Mouse (Mus musculus): ENCODE measurements around the gene G3bp1. TPM values are rescaled to one million over a fixed set of nuclear protein-coding genes. Genes with fewer than 3 reads are reported as not detected.

Gene G3bp1
- total RNA-seq (2014; rRNA removed) (49.0 and 50.4 TPM in 2 replicates), polyA plus RNA-seq (2015; fragmentation: Nextera tagmentation; extraction: Ambion mirVana) (72.0 and 77.7 TPM in 2 replicates)

- Histone ChIP-seq H3K27me3 (ENCODE audit: insufficient read depth, low read length) (no peaks in the 10 kb centered on the region), H3K4me3 (ENCODE audit: low read length) (peak within 1 kb of the TSS; percentile 89), H3K36me3 (ENCODE audit: insufficient read depth, low read length) (no peaks in the 10 kb centered on the region), H3K4me1 (ENCODE audit: insufficient read depth, low read length) (peaks cover 13% of the 10 kb centered on the region), H3K9me3 (ENCODE audit: low read length) (no peaks in the 10 kb centered on the region), H3K4me2 (ENCODE audit: low read depth, low read length) (peak within 1 kb of the TSS; percentile 90), H3K9ac (replicated peaks; ENCODE audit: low read length) (peak within 1 kb of the TSS; percentile 97), H3K27ac (peak within 1 kb of the TSS; percentile 95)
- DNase-seq (ENCODE audit: low spot score), result peak; percentile 99
- TF ChIP-seq CTCF (IDR thresholded peaks at IDR 0.05; ENCODE audit: low read depth), result peak; percentile 58
- WGBS, result under 1% methylated on average over 49 of the region's 57 CpGs
- ATAC-seq, result peak; percentile 98
Observed at GRCm38 (mm10) chr11:55469048-55469843, at the start of gene G3bp1. TSS of gene G3bp1 (plus strand) at chr11:55469685.

GRCm38 (mm10) chr11:55422978-55423377 is 46.5 kb upstream of the G3bp1 start, which contains the start of gene Sparc:
TSS of gene Sparc (minus strand) at chr11:55423183.
- no peak for TF ChIP-seq CTCF (IDR thresholded peaks at IDR 0.05; ENCODE audit: low read depth)
- 100% methylated on average over 1 of the region's 1 CpGs for WGBS
- peaks cover 12% of the 10 kb centered on the region; the same call in 1 of the 2 replicates for H3K4me1 ChIP-seq (ENCODE audit: insufficient read depth, low read length)
- H3K9me3 ChIP-seq (ENCODE audit: low read length), result no peaks in the 10 kb centered on the region
- H3K9ac ChIP-seq (replicated peaks; ENCODE audit: low read length), result no peak within 1 kb of the TSS
- no peak within 1 kb of the TSS for H3K4me2 ChIP-seq (ENCODE audit: low read depth, low read length)
- ATAC-seq (no peak), DNase-seq (ENCODE audit: low spot score) (no peak)
- H3K27ac ChIP-seq, result peak within 1 kb of the TSS; percentile 60
- no peaks in the 10 kb centered on the region for H3K27me3 ChIP-seq (ENCODE audit: insufficient read depth, low read length)
- H3K4me3 ChIP-seq (ENCODE audit: low read length), result no peak within 1 kb of the TSS
- H3K36me3 ChIP-seq (ENCODE audit: insufficient read depth, low read length), result no peaks in the 10 kb centered on the region

- Histone ChIP-seq H3K9ac (replicated peaks; ENCODE audit: low read length) (no peak overlapping the region), H3K27me3 (ENCODE audit: insufficient read depth, low read length) (no peaks in the 10 kb centered on the region), H3K36me3 (ENCODE audit: insufficient read depth, low read length) (no peaks in the 10 kb centered on the region), H3K4me1 (ENCODE audit: insufficient read depth, low read length) (peaks cover 17% of the 10 kb centered on the region; the same call in 1 of the 2 replicates), H3K4me3 (ENCODE audit: low read length) (no peak overlapping the region), H3K9me3 (ENCODE audit: low read length) (no peaks in the 10 kb centered on the region), H3K27ac (peak overlapping the region; percentile 60), H3K4me2 (ENCODE audit: low read depth, low read length) (no peak overlapping the region)
- DNase-seq (ENCODE audit: low spot score) (peak; percentile 83), ATAC-seq (peak; percentile 71)
- no peak for TF ChIP-seq CTCF (IDR thresholded peaks at IDR 0.05; ENCODE audit: low read depth)
- WGBS, result 8% methylated on average over 4 of the region's 4 CpGs
Observed at GRCm38 (mm10) chr11:55423756-55424155, 45.7 kb upstream of the G3bp1 start.

- H3K4me3 ChIP-seq (ENCODE audit: low read length), result no peak overlapping the region
- H3K4me2 ChIP-seq (ENCODE audit: low read depth, low read length), result no peak overlapping the region
- H3K9ac ChIP-seq (replicated peaks; ENCODE audit: low read length), result no peak overlapping the region
- 63% methylated on average over 8 of the region's 8 CpGs for WGBS
- no peak for TF ChIP-seq CTCF (IDR thresholded peaks at IDR 0.05; ENCODE audit: low read depth)
- peaks cover 16% of the 10 kb centered on the region; the same call in 1 of the 2 replicates for H3K4me1 ChIP-seq (ENCODE audit: insufficient read depth, low read length)
- no peaks in the 10 kb centered on the region for H3K27me3 ChIP-seq (ENCODE audit: insufficient read depth, low read length)
- ATAC-seq (no peak), DNase-seq (ENCODE audit: low spot score) (no peak)
- 0 out of 2 replicates have a peak overlapping the region, but pooled peaks have one; percentile 60 for H3K27ac ChIP-seq
- H3K36me3 ChIP-seq (ENCODE audit: insufficient read depth, low read length), result no peaks in the 10 kb centered on the region
- H3K9me3 ChIP-seq (ENCODE audit: low read length), result no peaks in the 10 kb centered on the region
Observed at GRCm38 (mm10) chr11:55424746-55425360, 44.6 kb upstream of the G3bp1 start.

- H3K9ac ChIP-seq (replicated peaks; ENCODE audit: low read length), result no peak overlapping the region
- H3K4me2 ChIP-seq (ENCODE audit: low read depth, low read length), result 0 out of 2 replicates have a peak overlapping the region, but pooled peaks have one; percentile 13
- peak; percentile 89 for ATAC-seq
- peak; percentile 91 for DNase-seq (ENCODE audit: low spot score)
- H3K27me3 ChIP-seq (ENCODE audit: insufficient read depth, low read length), result no peaks in the 10 kb centered on the region
- peaks cover 12% of the 10 kb centered on the region; the same call in 1 of the 2 replicates for H3K4me1 ChIP-seq (ENCODE audit: insufficient read depth, low read length)
- no peak overlapping the region for H3K4me3 ChIP-seq (ENCODE audit: low read length)
- 27% methylated on average over 16 of the region's 16 CpGs for WGBS
- H3K36me3 ChIP-seq (ENCODE audit: insufficient read depth, low read length), result no peaks in the 10 kb centered on the region
- TF ChIP-seq CTCF (IDR thresholded peaks at IDR 0.05; ENCODE audit: low read depth), result no peak
- H3K27ac ChIP-seq, result peak overlapping the region; percentile 74
- no peaks in the 10 kb centered on the region for H3K9me3 ChIP-seq (ENCODE audit: low read length)
Observed at GRCm38 (mm10) chr11:55428186-55429012, 41.1 kb upstream of the G3bp1 start.

GRCm38 (mm10) chr11:55429973-55430372 is 39.5 kb upstream of the G3bp1 start:
- Histone ChIP-seq H3K4me1 (ENCODE audit: insufficient read depth, low read length) (0 out of 2 replicates have a peak, but pooled peaks cover 5% of the 10 kb centered on the region), H3K27me3 (ENCODE audit: insufficient read depth, low read length) (no peaks in the 10 kb centered on the region), H3K27ac (no peak overlapping the region), H3K4me2 (ENCODE audit: low read depth, low read length) (no peak overlapping the region), H3K9me3 (ENCODE audit: low read length) (no peaks in the 10 kb centered on the region), H3K4me3 (ENCODE audit: low read length) (no peak overlapping the region), H3K36me3 (ENCODE audit: insufficient read depth, low read length) (no peaks in the 10 kb centered on the region), H3K9ac (replicated peaks; ENCODE audit: low read length) (no peak overlapping the region)
- 95% methylated on average over 2 of the region's 2 CpGs for WGBS
- no peak for ATAC-seq
- DNase-seq (ENCODE audit: low spot score), result no peak
- TF ChIP-seq CTCF (IDR thresholded peaks at IDR 0.05; ENCODE audit: low read depth), result no peak

All from hindbrain, postnatal 0 days (tissue).